8 mouse cellular contexts compared by ENCODE assay signal in the genomic region with DNA sequence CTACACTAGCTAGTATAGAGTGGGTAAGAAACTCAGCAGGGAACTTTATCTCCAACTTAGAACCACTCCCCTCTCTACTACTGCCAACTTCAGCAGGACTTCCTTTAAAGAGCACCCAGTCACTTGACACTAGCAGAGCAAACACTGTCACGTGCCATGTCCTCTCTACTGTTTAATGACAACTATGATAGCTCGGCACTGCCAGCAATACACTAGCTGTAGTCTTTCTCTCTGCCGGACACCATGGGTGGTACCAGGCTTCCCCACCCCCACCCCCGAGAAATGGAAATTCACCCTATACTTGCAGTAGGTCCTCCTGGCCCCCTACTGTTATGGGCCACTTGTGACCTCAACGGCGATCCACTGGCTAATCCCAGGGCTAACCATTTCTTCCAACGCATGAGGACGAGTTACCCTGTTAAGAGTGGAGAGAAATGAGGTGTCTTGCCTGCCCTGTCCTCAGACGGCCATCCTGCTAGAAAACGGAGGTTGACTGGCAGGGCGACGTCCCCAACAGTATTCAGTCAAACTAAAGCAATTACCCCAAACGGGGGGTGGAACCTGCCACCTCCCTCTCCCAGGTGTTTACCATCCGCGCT. TPM values are rescaled to one million over a fixed set of nuclear protein-coding genes. Genes with fewer than 3 reads are reported as not detected.
A peak's percentile ranks its signal among the peaks of the same experiment; 100 is the strongest.
DNase-seq lines count a peak whose midpoint lies in the region; ATAC-seq and TF ChIP-seq lines count a peak whose summit lies in the region.

No protein-coding gene starts in this region.

- H3K4me3 ChIP-seq in hindbrain, embryonic 16.5 days (ENCODE audit: low read length) = peak overlapping the region; percentile 79
- H3K4me3 ChIP-seq in liver, embryonic 14.5 days (ENCODE audit: insufficient read depth in 1 of 2, low read depth in 2 of 2, low read length in 2 of 2) = peak overlapping the region; percentile 72 to 73
- H3K4me3 ChIP-seq in neural tube, embryonic 12.5 days = peak overlapping the region; percentile 63

- peak overlapping the region; percentile 82 for H3K4me2 ChIP-seq in hindbrain, embryonic 16.5 days (ENCODE audit: low read length)
- H3K4me2 ChIP-seq in liver, embryonic 14.5 days (ENCODE audit: low read depth) = peak overlapping the region; percentile 89
- peak overlapping the region; percentile 85 for H3K4me2 ChIP-seq in neural tube, embryonic 12.5 days (replicated peaks)

- WGBS in hindbrain, embryonic 16.5 days = under 1% methylated on average over 15 of the region's 15 CpGs
- under 1% methylated on average over 15 of the region's 15 CpGs for WGBS in liver, embryonic 14.5 days (ENCODE audit: insufficient replicate concordance)
- WGBS in neural tube, embryonic 12.5 days = under 1% methylated on average over 15 of the region's 15 CpGs

- TF ChIP-seq EP300 in liver, embryonic 14.5 days (IDR thresholded peaks at IDR 0.05; ENCODE audit: low read depth) = no peak

- H3K9me3 ChIP-seq in hindbrain, embryonic 16.5 days (ENCODE audit: control insufficient read depth, low read length) = no peaks in the 10 kb centered on the region
- no peaks in the 10 kb centered on the region for H3K9me3 ChIP-seq in liver, embryonic 14.5 days (ENCODE audit: control insufficient read depth, low read length)
- no peaks in the 10 kb centered on the region for H3K9me3 ChIP-seq in neural tube, embryonic 12.5 days

- peak; percentile 44 for DNase-seq in embryo, embryonic 10 days (ENCODE audit: low spot score)
- DNase-seq in embryo, embryonic 9.5 days (ENCODE audit: extremely low spot score) = no peak
- peak; percentile 64 for DNase-seq in MN1 (ENCODE audit: low spot score)
- peak; percentile 55 to 70 (median 55) for DNase-seq in liver, embryonic 14.5 days (ENCODE audit: low read depth in 3 of 3, low spot score in 3 of 3)
- no peak for DNase-seq in left cerebral cortex, adult 8-10 months (ENCODE audit: low spot score in 2 of 2)

- ATAC-seq in erythroid progenitor cell, adult 5-6 weeks (replicated peaks; ENCODE audit: low FRiP score, poor library complexity, severe bottlenecking) = peak; percentile 55
- peak; percentile 28 for ATAC-seq in hindbrain, embryonic 16.5 days
- ATAC-seq in liver, embryonic 14.5 days (ENCODE audit: insufficient read depth) = peak; percentile 51
- ATAC-seq in neural tube, embryonic 12.5 days (ENCODE audit: low FRiP score, low read depth) = peak; percentile 23

- H3K27ac ChIP-seq in hindbrain, embryonic 16.5 days (ENCODE audit: low read depth, low read length) = peak overlapping the region; percentile 98
- peak overlapping the region; percentile 87 for H3K27ac ChIP-seq in liver, embryonic 14.5 days
- H3K27ac ChIP-seq in neural tube, embryonic 12.5 days = peak overlapping the region; percentile 88; the same call in 1 of the 2 replicates

- peaks cover 16% of the 10 kb centered on the region for H3K36me3 ChIP-seq in hindbrain, embryonic 16.5 days (ENCODE audit: control insufficient read depth, insufficient read depth, low read length)
- H3K36me3 ChIP-seq in liver, embryonic 14.5 days (replicated peaks; ENCODE audit: control insufficient read depth, insufficient read depth, low read depth) = peaks cover 7% of the 10 kb centered on the region
- H3K36me3 ChIP-seq in neural tube, embryonic 12.5 days = peaks cover 35% of the 10 kb centered on the region

- H3K9ac ChIP-seq in hindbrain, embryonic 16.5 days (ENCODE audit: low read depth, low read length) = peak overlapping the region; percentile 90
- peak overlapping the region; percentile 96 for H3K9ac ChIP-seq in liver, embryonic 14.5 days (replicated peaks)
- H3K9ac ChIP-seq in neural tube, embryonic 12.5 days = peak overlapping the region; percentile 84

- no peaks in the 10 kb centered on the region for H3K27me3 ChIP-seq in hindbrain, embryonic 16.5 days (replicated peaks; ENCODE audit: control insufficient read depth, insufficient read depth, low read length)
- no peaks in the 10 kb centered on the region for H3K27me3 ChIP-seq in liver, embryonic 14.5 days (ENCODE audit: control insufficient read depth, insufficient read depth, low read length)
- H3K27me3 ChIP-seq in neural tube, embryonic 12.5 days (replicated peaks) = no peaks in the 10 kb centered on the region

- TF ChIP-seq CTCF in liver, embryonic 14.5 days (IDR thresholded peaks at IDR 0.05; ENCODE audit: low read depth) = no peak

- peaks cover 10% of the 10 kb centered on the region for H3K4me1 ChIP-seq in hindbrain, embryonic 16.5 days (ENCODE audit: control insufficient read depth, insufficient read depth, low read depth, low read length)
- peaks cover 12% of the 10 kb centered on the region in 2 experiments for H3K4me1 ChIP-seq in liver, embryonic 14.5 days (replicated peaks; ENCODE audit: control insufficient read depth in 2 of 2, insufficient read depth in 2 of 2, low read length in 1 of 2)
- H3K4me1 ChIP-seq in neural tube, embryonic 12.5 days = peaks cover 10% of the 10 kb centered on the region

RNA-seq across cellular contexts. Expression of a gene that starts 0.6 kb away (rescaled TPM):
- 2.1 and 5.0 TPM in 2 replicates for total RNA-seq in erythroid progenitor cell, adult 5-6 weeks (2015; ENCODE audit: low replicate concordance)
- 2.3 and 5.4 TPM in 2 replicates for total RNA-seq in erythroid progenitor cell, adult 5-6 weeks (2017; ENCODE audit: low replicate concordance)
- polyA plus RNA-seq in hindbrain, embryonic 16.5 days (2015; fragmentation: Nextera tagmentation; extraction: Ambion mirVana) = 44.2 and 46.1 TPM in 2 replicates
- polyA plus RNA-seq in liver, embryonic 14.5 days (2012; rRNA removed) = 10.8 and 11.1 TPM in 2 replicates
- polyA plus RNA-seq in liver, embryonic 14.5 days (2014; fragmentation: Nextera tagmentation; extraction: Ambion mirVana) = 7.2 and 8.9 TPM in 2 replicates
- polyA plus RNA-seq in neural tube, embryonic 12.5 days (2016; fragmentation: Nextera tagmentation; extraction: Ambion mirVana) = 33.3 and 34.4 TPM in 2 replicates
- 10 to 100 TPM; 47.2 to 49.1 (median 47.6) TPM for total RNA-seq in left cerebral cortex, adult 8-10 months (2022)

RNA-seq across cellular contexts. Expression of a gene that starts 21.7 kb away (rescaled TPM):
- not detected in 2 replicates for total RNA-seq in erythroid progenitor cell, adult 5-6 weeks (2015; ENCODE audit: low replicate concordance)
- total RNA-seq in erythroid progenitor cell, adult 5-6 weeks (2017; ENCODE audit: low replicate concordance) = not detected in 2 replicates
- 21.3 and 25.2 TPM in 2 replicates for polyA plus RNA-seq in hindbrain, embryonic 16.5 days (2015; fragmentation: Nextera tagmentation; extraction: Ambion mirVana)
- 1.9 TPM in 2 replicates for polyA plus RNA-seq in liver, embryonic 14.5 days (2012; rRNA removed)
- polyA plus RNA-seq in liver, embryonic 14.5 days (2014; fragmentation: Nextera tagmentation; extraction: Ambion mirVana) = 0.50 and 0.68 TPM in 2 replicates
- polyA plus RNA-seq in neural tube, embryonic 12.5 days (2016; fragmentation: Nextera tagmentation; extraction: Ambion mirVana) = 1.0 and 1.7 TPM in 2 replicates
- 1 to 10 TPM in 3 of 4 experiments, under 1 TPM in 1; 0.86 to 1.6 (median 1.3) TPM for total RNA-seq in left cerebral cortex, adult 8-10 months (2022)

RNA-seq across cellular contexts. Expression of a gene that starts 30.1 kb away (rescaled TPM):
- total RNA-seq in erythroid progenitor cell, adult 5-6 weeks (2015; ENCODE audit: low replicate concordance) = 2.9 and 7.9 TPM in 2 replicates
- 2.1 and 2.5 TPM in 2 replicates for total RNA-seq in erythroid progenitor cell, adult 5-6 weeks (2017; ENCODE audit: low replicate concordance)
- 74.2 and 85.4 TPM in 2 replicates for polyA plus RNA-seq in hindbrain, embryonic 16.5 days (2015; fragmentation: Nextera tagmentation; extraction: Ambion mirVana)
- polyA plus RNA-seq in liver, embryonic 14.5 days (2012; rRNA removed) = 8.5 and 8.9 TPM in 2 replicates
- polyA plus RNA-seq in liver, embryonic 14.5 days (2014; fragmentation: Nextera tagmentation; extraction: Ambion mirVana) = 10.0 and 10.6 TPM in 2 replicates
- 52.3 and 53.8 TPM in 2 replicates for polyA plus RNA-seq in neural tube, embryonic 12.5 days (2016; fragmentation: Nextera tagmentation; extraction: Ambion mirVana)
- total RNA-seq in left cerebral cortex, adult 8-10 months (2022) = 10 to 100 TPM; 41.1 to 48.3 (median 48.2) TPM

RNA-seq across cellular contexts. Expression of a gene that starts 30.5 kb away (rescaled TPM):
- 57.4 and 74.6 TPM in 2 replicates for total RNA-seq in erythroid progenitor cell, adult 5-6 weeks (2015; ENCODE audit: low replicate concordance)
- 40.9 and 42.7 TPM in 2 replicates for total RNA-seq in erythroid progenitor cell, adult 5-6 weeks (2017; ENCODE audit: low replicate concordance)
- polyA plus RNA-seq in hindbrain, embryonic 16.5 days (2015; fragmentation: Nextera tagmentation; extraction: Ambion mirVana) = 178 and 181 TPM in 2 replicates
- polyA plus RNA-seq in liver, embryonic 14.5 days (2012; rRNA removed) = 26.2 and 33.5 TPM in 2 replicates
- 108 and 112 TPM in 2 replicates for polyA plus RNA-seq in liver, embryonic 14.5 days (2014; fragmentation: Nextera tagmentation; extraction: Ambion mirVana)
- 209 and 214 TPM in 2 replicates for polyA plus RNA-seq in neural tube, embryonic 12.5 days (2016; fragmentation: Nextera tagmentation; extraction: Ambion mirVana)
- total RNA-seq in left cerebral cortex, adult 8-10 months (2022) = 10 to 100 TPM; 72.0 to 79.6 (median 77.9) TPM

Comparison
In these comparisons a context has a peak if more than half of its experiments do, and no peak if none do; other contexts are left out.
1. DNase-seq: peak in embryo, embryonic 10 days (single experiment), MN1 (single experiment) and liver, embryonic 14.5 days (3 of 3); none in embryo, embryonic 9.5 days (single experiment) and left cerebral cortex, adult 8-10 months (0 of 2).
2. Peak in every context shown above with its lines, with median percentiles within 50 percentile points of each other: ATAC-seq, H3K27ac ChIP-seq, H3K4me2 ChIP-seq, H3K4me3 ChIP-seq and H3K9ac ChIP-seq.